Mouse (Mus musculus) neural tube, embryonic 10.5 days (tissue): ENCODE measurements around the gene Yipf4.
"Not testable (repeated sequence)": the region's sequence is repeated elsewhere in the genome, so short reads cannot be mapped to it uniquely, and the experiment has no call there.

Source experiments
- DNase-seq: peaks from one replicate; pipeline ENCODE4 v3.0.0-alpha.2; 2017; ENCODE audit warnings: low spot score; ENCODE audit errors: extremely low spot score

Yipf4 gene

GRCm38 (mm10) chr17:74489024-74489900, at the start of gene Yipf4:
Yipf4 (plus strand) TSS chr17:74489493.
- peak; percentile 93 for DNase-seq

- DNase-seq: no peak
These were observed 48.8 kb upstream of the Yipf4 start for GRCm38 (mm10) chr17:74440486-74440885.

- DNase-seq: no peak
These were observed 39.5 kb upstream of the Yipf4 start for GRCm38 (mm10) chr17:74449776-74450175.

GRCm38 (mm10) chr17:74453928-74454327, 35.4 kb upstream of the Yipf4 start:
- DNase-seq: no peak

GRCm38 (mm10) chr17:74454660-74455059, 34.6 kb upstream of the Yipf4 start:
- DNase-seq: no peak

- no peak for DNase-seq
These were observed 33.9 kb upstream of the Yipf4 start for GRCm38 (mm10) chr17:74455426-74455825.

GRCm38 (mm10) chr17:74456825-74457224, 32.5 kb upstream of the Yipf4 start:
- no peak for DNase-seq

GRCm38 (mm10) chr17:74457972-74458677, 31.2 kb upstream of the Yipf4 start:
- DNase-seq: no peak

GRCm38 (mm10) chr17:74458711-74459408, 30.4 kb upstream of the Yipf4 start, which contains the start of gene Nlrc4:
Nlrc4 (minus strand) TSS chr17:74459142.
- no peak for DNase-seq

GRCm38 (mm10) chr17:74463510-74463909, 25.8 kb upstream of the Yipf4 start:
- no peak for DNase-seq

- not testable (repeated sequence) for DNase-seq
These were observed 21.3 kb upstream of the Yipf4 start for GRCm38 (mm10) chr17:74467981-74468380.

GRCm38 (mm10) chr17:74470133-74470532, 19.2 kb upstream of the Yipf4 start:
- not testable (repeated sequence) for DNase-seq

GRCm38 (mm10) chr17:74480361-74481069, 8.8 kb upstream of the Yipf4 start:
- DNase-seq: no peak

- no peak for DNase-seq
These were observed 568 bp downstream of the Yipf4 start for GRCm38 (mm10) chr17:74489901-74490220.

- no peak for DNase-seq
These were observed 2.3 kb downstream of the Yipf4 start for GRCm38 (mm10) chr17:74491565-74491964.

- DNase-seq: no peak
These were observed 10.9 kb downstream of the Yipf4 start for GRCm38 (mm10) chr17:74500204-74500603.

GRCm38 (mm10) chr17:74501085-74501484, 11.8 kb downstream of the Yipf4 start:
- DNase-seq: no peak

- no peak for DNase-seq
These were observed 18.6 kb downstream of the Yipf4 start for GRCm38 (mm10) chr17:74507934-74508333.

GRCm38 (mm10) chr17:74508600-74508999, 19.3 kb downstream of the Yipf4 start:
- DNase-seq: no peak

GRCm38 (mm10) chr17:74512308-74512707, 23.0 kb downstream of the Yipf4 start:
- DNase-seq: no peak
